Mouse (Mus musculus): ENCODE measurements around the gene Nsdhl. TPM values are rescaled to one million over a fixed set of nuclear protein-coding genes. Genes with fewer than 3 reads are reported as not detected.

The Nsdhl gene
- total and polyA plus RNA-seq, 3 experiments: 19.4 to 23.1 TPM; not detected in 1

GRCm38 (mm10) chrX:72908404-72908741 is 10.0 kb upstream of the Nsdhl start:
- Histone ChIP-seq H3K27me3 (ENCODE audit: control insufficient read depth in 1 of 2, insufficient read depth in 2 of 2, low read length in 2 of 2) (no peaks in the 10 kb centered on the region), H3K79me2 (ENCODE audit: control insufficient read depth, insufficient read depth, low read length, poor library complexity) (no peaks in the 10 kb centered on the region), H3K9ac (ENCODE audit: control insufficient read depth, low read depth, low read length, poor library complexity, severe bottlenecking) (no peak overlapping the region), H3K36me3 (ENCODE audit: control insufficient read depth in 1 of 2, insufficient read depth in 2 of 2, low read length in 2 of 2) (no peaks in the 10 kb centered on the region), H3K4me1 (ENCODE audit: control insufficient read depth in 1 of 2, insufficient read depth in 2 of 2, low read length in 2 of 2) (peaks cover 0 to 5% of the 10 kb centered on the region in 2 experiments; a peak in 2 of 4 replicates), H3K4me3 (ENCODE audit: control insufficient read depth in 1 of 2, insufficient read depth in 1 of 2, low read depth in 2 of 2, low read length in 2 of 2) (no peak overlapping the region), H3K27ac (ENCODE audit: control insufficient read depth, low read depth, low read length) (no peak overlapping the region), H3K9me3 (replicated peaks; ENCODE audit: insufficient read depth, low read length) (no peaks in the 10 kb centered on the region)
- DNase-seq (ENCODE audit: low read depth, low spot score): peak; percentile 31
- TF ChIP-seq CTCF (IDR thresholded peaks at IDR 0.05 in 2 of 3, conservative IDR thresholded peaks at IDR 0.05 in 1 of 3; ENCODE audit: control insufficient read depth in 1 of 3, insufficient read depth in 1 of 3, low read depth in 2 of 3, low read length in 3 of 3, poor library complexity in 1 of 3, severe bottlenecking in 1 of 3) (peak in 1 of 3 experiments; percentile 27; a peak in 2 of 6 replicates), USF1 (IDR thresholded peaks at IDR 0.05; ENCODE audit: low read depth, low read length) (no peak), ZNF384 (IDR thresholded peaks at IDR 0.05; ENCODE audit: low read depth, low read length) (no peak), CHD2 (IDR thresholded peaks at IDR 0.05; ENCODE audit: low read length) (no peak), ZKSCAN1 (IDR thresholded peaks at IDR 0.05; ENCODE audit: low read depth, low read length) (no peak), POLR2AphosphoS2 (IDR thresholded peaks at IDR 0.05; ENCODE audit: low read length) (no peak), RAD21 (IDR thresholded peaks at IDR 0.05; ENCODE audit: low read depth, low read length) (peak; percentile 11; the same call in 1 of the 2 replicates), POLR2AphosphoS5 (IDR thresholded peaks at IDR 0.05; ENCODE audit: borderline replicate concordance, low read depth, low read length) (no peak), MXI1 (IDR thresholded peaks at IDR 0.05; ENCODE audit: low read depth, low read length) (no peak)

DNA sequence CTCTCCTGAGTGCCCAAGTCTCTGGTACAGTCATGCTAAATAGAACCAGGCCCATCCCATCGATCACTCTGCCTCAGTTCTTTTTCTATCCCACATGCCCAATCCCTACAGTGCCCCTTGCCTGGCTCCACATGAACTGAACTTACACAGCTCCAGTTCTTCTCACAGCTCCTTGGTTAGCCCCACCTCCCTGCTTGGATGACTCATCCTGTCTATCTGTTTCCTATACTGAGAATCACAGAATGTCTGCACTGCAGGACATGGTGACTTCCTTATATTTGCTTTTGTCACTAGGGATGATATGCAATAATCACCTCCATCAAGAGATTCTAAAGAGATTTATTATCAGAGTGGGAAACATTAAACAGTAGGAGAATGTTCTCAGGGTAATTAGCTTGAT is 6.7 kb upstream of the Nsdhl start:
- Histone ChIP-seq H3K4me1 (ENCODE audit: control insufficient read depth in 1 of 2, insufficient read depth in 2 of 2, low read length in 2 of 2) (peaks cover 0 to 5% of the 10 kb centered on the region in 2 experiments; a peak in 2 of 4 replicates), H3K9ac (ENCODE audit: control insufficient read depth, low read depth, low read length, poor library complexity, severe bottlenecking) (no peak overlapping the region), H3K79me2 (ENCODE audit: control insufficient read depth, insufficient read depth, low read length, poor library complexity) (no peaks in the 10 kb centered on the region), H3K36me3 (ENCODE audit: control insufficient read depth in 1 of 2, insufficient read depth in 2 of 2, low read length in 2 of 2) (0 out of 4 replicates have a peak, but pooled peaks cover 0 to under 1% of the 10 kb centered on the region in 2 experiments), H3K4me3 (ENCODE audit: control insufficient read depth in 1 of 2, insufficient read depth in 1 of 2, low read depth in 2 of 2, low read length in 2 of 2) (no peak overlapping the region), H3K9me3 (replicated peaks; ENCODE audit: insufficient read depth, low read length) (no peaks in the 10 kb centered on the region), H3K27me3 (ENCODE audit: control insufficient read depth in 1 of 2, insufficient read depth in 2 of 2, low read length in 2 of 2) (no peaks in the 10 kb centered on the region), H3K27ac (ENCODE audit: control insufficient read depth, low read depth, low read length) (no peak overlapping the region)
- TF ChIP-seq ZMIZ1 (IDR thresholded peaks at IDR 0.05; ENCODE audit: low read depth, low read length): no peak
- TF ChIP-seq GATA1 (IDR thresholded peaks at IDR 0.05; ENCODE audit: low read depth, low read length): peak; percentile 33; the same call in 1 of the 2 replicates
- TF ChIP-seq TCF12 (IDR thresholded peaks at IDR 0.05; ENCODE audit: low read depth, low read length): no peak
- no peak for TF ChIP-seq SIN3A (IDR thresholded peaks at IDR 0.05; ENCODE audit: low read length)
- TF ChIP-seq CTCF (IDR thresholded peaks at IDR 0.05 in 2 of 3, conservative IDR thresholded peaks at IDR 0.05 in 1 of 3; ENCODE audit: control insufficient read depth in 1 of 3, insufficient read depth in 1 of 3, low read depth in 2 of 3, low read length in 3 of 3, poor library complexity in 1 of 3, severe bottlenecking in 1 of 3): no peak
- no peak for TF ChIP-seq NRF1 (IDR thresholded peaks at IDR 0.05; ENCODE audit: insufficient read depth, low read depth, low read length, poor library complexity, severe bottlenecking)
- peak; percentile 22; the same call in 1 of the 2 replicates for TF ChIP-seq ETS1 (IDR thresholded peaks at IDR 0.05; ENCODE audit: low read depth, low read length)
- TF ChIP-seq UBTF (IDR thresholded peaks at IDR 0.05; ENCODE audit: borderline replicate concordance, insufficient read depth, low read depth, low read length): no peak
- peak; percentile 85 for TF ChIP-seq JUND (IDR thresholded peaks at IDR 0.05; ENCODE audit: low read depth, low read length)
- TF ChIP-seq POLR2A (IDR thresholded peaks at IDR 0.05; ENCODE audit: control insufficient read depth in 1 of 2, insufficient read depth in 1 of 2, low read depth in 1 of 2, low read length in 2 of 2, poor library complexity in 1 of 2): no peak
- no peak for TF ChIP-seq MAX (IDR thresholded peaks at IDR 0.05; ENCODE audit: low read length)
- no peak for TF ChIP-seq GABPA (IDR thresholded peaks at IDR 0.05; ENCODE audit: low read depth, low read length)
- no peak for TF ChIP-seq E2F4 (IDR thresholded peaks at IDR 0.05; ENCODE audit: borderline replicate concordance, low read depth, low read length)
- TF ChIP-seq RCOR1 (IDR thresholded peaks at IDR 0.05; ENCODE audit: low read depth, low read length): no peak
- TF ChIP-seq CHD2 (IDR thresholded peaks at IDR 0.05; ENCODE audit: low read length): no peak
- no peak for TF ChIP-seq CHD1 (IDR thresholded peaks at IDR 0.05; ENCODE audit: low read depth, low read length)
- TF ChIP-seq MYB (IDR thresholded peaks at IDR 0.05; ENCODE audit: low read depth, low read length): no peak
- no peak for TF ChIP-seq TAL1 (IDR thresholded peaks at IDR 0.05; ENCODE audit: low read length)
- no peak for TF ChIP-seq ZC3H11A (IDR thresholded peaks at IDR 0.05; ENCODE audit: low read depth, low read length)
- TF ChIP-seq BHLHE40 (IDR thresholded peaks at IDR 0.05; ENCODE audit: borderline replicate concordance, low read depth, low read length): no peak
- TF ChIP-seq EP300 (IDR thresholded peaks at IDR 0.05; ENCODE audit: low read depth in 1 of 2, low read length in 2 of 2): peak in 1 of 2 experiments; percentile 50; a peak in 1 of 4 replicates
- no peak for TF ChIP-seq MYC (IDR thresholded peaks at IDR 0.05; ENCODE audit: low read depth, low read length)
- no peak for TF ChIP-seq TBP (IDR thresholded peaks at IDR 0.05; ENCODE audit: low read depth, low read length)
- no peak for TF ChIP-seq RAD21 (IDR thresholded peaks at IDR 0.05; ENCODE audit: low read depth, low read length)
- no peak for TF ChIP-seq ZNF384 (IDR thresholded peaks at IDR 0.05; ENCODE audit: low read depth, low read length)
- no peak for TF ChIP-seq HCFC1 (IDR thresholded peaks at IDR 0.05; ENCODE audit: low read depth, low read length)
- peak; percentile 70 for DNase-seq (ENCODE audit: low read depth, low spot score)

All from MEL (cell line).